Mouse (Mus musculus): ENCODE data around the gene Iqschfp. TPM values are rescaled to one million over a fixed set of nuclear protein-coding genes. Genes with fewer than 3 reads are reported as not detected.

The Iqschfp gene
- polyA plus RNA-seq, 1 experiment from 2014 or later: 4.7 TPM

GRCm38 (mm10) chr3:67892768-67893167 lies 736 bp downstream of the Iqschfp start:
- H3K27ac ChIP-seq (ENCODE audit: low read depth, low read length): peak overlapping the region; percentile 16; the same call in 1 of the 2 replicates
- no peaks in the 10 kb centered on the region for H3K36me3 ChIP-seq (ENCODE audit: control insufficient read depth, insufficient read depth, low read length)
- H3K4me2 ChIP-seq (ENCODE audit: low read depth, low read length): peak overlapping the region; percentile 42
- WGBS: 52% methylated on average over 10 of the region's 10 CpGs
- no peaks in the 10 kb centered on the region for H3K9me3 ChIP-seq (ENCODE audit: control insufficient read depth, low read length)
- H3K4me1 ChIP-seq (ENCODE audit: control insufficient read depth, insufficient read depth, low read length): peaks cover 10% of the 10 kb centered on the region
- ATAC-seq (ENCODE audit: low read depth): peak; percentile 71; the same call in 1 of the 2 replicates
- no peaks in the 10 kb centered on the region for H3K27me3 ChIP-seq (ENCODE audit: control insufficient read depth, insufficient read depth, low read length)
- peak overlapping the region; percentile 18 for H3K4me3 ChIP-seq (ENCODE audit: low read depth, low read length)
- H3K9ac ChIP-seq (replicated peaks; ENCODE audit: low read depth, low read length): no peak overlapping the region

- ATAC-seq (ENCODE audit: low read depth): no peak
- Histone ChIP-seq H3K36me3 (ENCODE audit: control insufficient read depth, insufficient read depth, low read length) (no peaks in the 10 kb centered on the region), H3K27me3 (ENCODE audit: control insufficient read depth, insufficient read depth, low read length) (no peaks in the 10 kb centered on the region), H3K9ac (replicated peaks; ENCODE audit: low read depth, low read length) (no peak overlapping the region), H3K4me2 (ENCODE audit: low read depth, low read length) (no peak overlapping the region), H3K27ac (ENCODE audit: low read depth, low read length) (no peak overlapping the region), H3K9me3 (ENCODE audit: control insufficient read depth, low read length) (no peaks in the 10 kb centered on the region), H3K4me1 (ENCODE audit: control insufficient read depth, insufficient read depth, low read length) (no peaks in the 10 kb centered on the region), H3K4me3 (ENCODE audit: low read depth, low read length) (no peak overlapping the region)
- WGBS: 77% methylated on average over 4 of the region's 4 CpGs
These were observed 10.5 kb downstream of the Iqschfp start for GRCm38 (mm10) chr3:67902517-67902916.

- H3K27me3 ChIP-seq (ENCODE audit: control insufficient read depth, insufficient read depth, low read length): no peaks in the 10 kb centered on the region
- no peaks in the 10 kb centered on the region for H3K4me1 ChIP-seq (ENCODE audit: control insufficient read depth, insufficient read depth, low read length)
- no peak for ATAC-seq (ENCODE audit: low read depth)
- no peak overlapping the region for H3K4me3 ChIP-seq (ENCODE audit: low read depth, low read length)
- no peak overlapping the region for H3K9ac ChIP-seq (replicated peaks; ENCODE audit: low read depth, low read length)
- no peaks in the 10 kb centered on the region for H3K36me3 ChIP-seq (ENCODE audit: control insufficient read depth, insufficient read depth, low read length)
- no peak overlapping the region for H3K4me2 ChIP-seq (ENCODE audit: low read depth, low read length)
- H3K9me3 ChIP-seq (ENCODE audit: control insufficient read depth, low read length): no peaks in the 10 kb centered on the region
- no peak overlapping the region for H3K27ac ChIP-seq (ENCODE audit: low read depth, low read length)
- WGBS: 84% methylated on average over 2 of the region's 2 CpGs
These were observed 16.6 kb downstream of the Iqschfp start for GRCm38 (mm10) chr3:67908586-67908985.

- 91% methylated on average over 3 of the region's 3 CpGs for WGBS
- H3K36me3 ChIP-seq (ENCODE audit: control insufficient read depth, insufficient read depth, low read length): no peaks in the 10 kb centered on the region
- H3K9ac ChIP-seq (replicated peaks; ENCODE audit: low read depth, low read length): no peak overlapping the region
- ATAC-seq (ENCODE audit: low read depth): no peak
- H3K4me1 ChIP-seq (ENCODE audit: control insufficient read depth, insufficient read depth, low read length): no peaks in the 10 kb centered on the region
- no peaks in the 10 kb centered on the region for H3K9me3 ChIP-seq (ENCODE audit: control insufficient read depth, low read length)
- no peak overlapping the region for H3K27ac ChIP-seq (ENCODE audit: low read depth, low read length)
- no peak overlapping the region for H3K4me2 ChIP-seq (ENCODE audit: low read depth, low read length)
- H3K4me3 ChIP-seq (ENCODE audit: low read depth, low read length): no peak overlapping the region
- no peaks in the 10 kb centered on the region for H3K27me3 ChIP-seq (ENCODE audit: control insufficient read depth, insufficient read depth, low read length)
These were observed 26.1 kb downstream of the Iqschfp start for GRCm38 (mm10) chr3:67918098-67918497.

- WGBS: 80% methylated on average over 8 of the region's 8 CpGs
- no peak for ATAC-seq (ENCODE audit: low read depth)
- no peak overlapping the region for H3K27ac ChIP-seq (ENCODE audit: low read depth, low read length)
- no peak overlapping the region for H3K9ac ChIP-seq (replicated peaks; ENCODE audit: low read depth, low read length)
- no peaks in the 10 kb centered on the region for H3K9me3 ChIP-seq (ENCODE audit: control insufficient read depth, low read length)
- no peak overlapping the region for H3K4me3 ChIP-seq (ENCODE audit: low read depth, low read length)
- H3K36me3 ChIP-seq (ENCODE audit: control insufficient read depth, insufficient read depth, low read length): no peaks in the 10 kb centered on the region
- H3K4me1 ChIP-seq (ENCODE audit: control insufficient read depth, insufficient read depth, low read length): no peaks in the 10 kb centered on the region
- no peak overlapping the region for H3K4me2 ChIP-seq (ENCODE audit: low read depth, low read length)
- H3K27me3 ChIP-seq (ENCODE audit: control insufficient read depth, insufficient read depth, low read length): no peaks in the 10 kb centered on the region
These were observed 26.7 kb downstream of the Iqschfp start for GRCm38 (mm10) chr3:67918634-67919259.

GRCm38 (mm10) chr3:67923095-67923494 lies 31.1 kb downstream of the Iqschfp start:
- no peaks in the 10 kb centered on the region for H3K4me1 ChIP-seq (ENCODE audit: control insufficient read depth, insufficient read depth, low read length)
- H3K9me3 ChIP-seq (ENCODE audit: control insufficient read depth, low read length): no peaks in the 10 kb centered on the region
- H3K27ac ChIP-seq (ENCODE audit: low read depth, low read length): no peak overlapping the region
- H3K27me3 ChIP-seq (ENCODE audit: control insufficient read depth, insufficient read depth, low read length): no peaks in the 10 kb centered on the region
- WGBS: 82% methylated on average over 4 of the region's 4 CpGs
- no peak overlapping the region for H3K4me3 ChIP-seq (ENCODE audit: low read depth, low read length)
- no peak overlapping the region for H3K4me2 ChIP-seq (ENCODE audit: low read depth, low read length)
- ATAC-seq (ENCODE audit: low read depth): no peak
- H3K36me3 ChIP-seq (ENCODE audit: control insufficient read depth, insufficient read depth, low read length): no peaks in the 10 kb centered on the region
- no peak overlapping the region for H3K9ac ChIP-seq (replicated peaks; ENCODE audit: low read depth, low read length)

GRCm38 (mm10) chr3:67925453-67925852 lies 33.4 kb downstream of the Iqschfp start:
- Histone ChIP-seq H3K4me3 (ENCODE audit: low read depth, low read length) (no peak overlapping the region), H3K36me3 (ENCODE audit: control insufficient read depth, insufficient read depth, low read length) (no peaks in the 10 kb centered on the region), H3K4me2 (ENCODE audit: low read depth, low read length) (no peak overlapping the region), H3K27me3 (ENCODE audit: control insufficient read depth, insufficient read depth, low read length) (no peaks in the 10 kb centered on the region), H3K27ac (ENCODE audit: low read depth, low read length) (no peak overlapping the region), H3K9me3 (ENCODE audit: control insufficient read depth, low read length) (no peaks in the 10 kb centered on the region), H3K9ac (replicated peaks; ENCODE audit: low read depth, low read length) (no peak overlapping the region), H3K4me1 (ENCODE audit: control insufficient read depth, insufficient read depth, low read length) (no peaks in the 10 kb centered on the region)
- ATAC-seq (ENCODE audit: low read depth): no peak
- 82% methylated on average over 2 of the region's 2 CpGs for WGBS

GRCm38 (mm10) chr3:67930424-67931133 lies 38.5 kb downstream of the Iqschfp start:
- Histone ChIP-seq H3K27ac (ENCODE audit: low read depth, low read length) (no peak overlapping the region), H3K4me3 (ENCODE audit: low read depth, low read length) (no peak overlapping the region), H3K9me3 (ENCODE audit: control insufficient read depth, low read length) (no peaks in the 10 kb centered on the region), H3K4me1 (ENCODE audit: control insufficient read depth, insufficient read depth, low read length) (no peaks in the 10 kb centered on the region), H3K36me3 (ENCODE audit: control insufficient read depth, insufficient read depth, low read length) (no peaks in the 10 kb centered on the region), H3K9ac (replicated peaks; ENCODE audit: low read depth, low read length) (no peak overlapping the region), H3K27me3 (ENCODE audit: control insufficient read depth, insufficient read depth, low read length) (no peaks in the 10 kb centered on the region), H3K4me2 (ENCODE audit: low read depth, low read length) (no peak overlapping the region)
- no peak for ATAC-seq (ENCODE audit: low read depth)
- 65% methylated on average over 10 of the region's 10 CpGs for WGBS

- Histone ChIP-seq H3K36me3 (ENCODE audit: control insufficient read depth, insufficient read depth, low read length) (no peaks in the 10 kb centered on the region), H3K9ac (replicated peaks; ENCODE audit: low read depth, low read length) (no peak overlapping the region), H3K4me2 (ENCODE audit: low read depth, low read length) (no peak overlapping the region), H3K9me3 (ENCODE audit: control insufficient read depth, low read length) (no peaks in the 10 kb centered on the region), H3K4me1 (ENCODE audit: control insufficient read depth, insufficient read depth, low read length) (no peaks in the 10 kb centered on the region), H3K27ac (ENCODE audit: low read depth, low read length) (no peak overlapping the region), H3K27me3 (ENCODE audit: control insufficient read depth, insufficient read depth, low read length) (no peaks in the 10 kb centered on the region), H3K4me3 (ENCODE audit: low read depth, low read length) (no peak overlapping the region)
- WGBS: 80% methylated on average over 8 of the region's 8 CpGs
- ATAC-seq (ENCODE audit: low read depth): no peak
These were observed 39.1 kb downstream of the Iqschfp start for GRCm38 (mm10) chr3:67931181-67931580.

Measured in neural tube, embryonic 14.5 days (tissue).